Mouse (Mus musculus): ENCODE measurements around the gene Snrpn. TPM values are rescaled to one million over a fixed set of nuclear protein-coding genes. Genes with fewer than 3 reads are reported as not detected.
A peak's percentile ranks its signal among the peaks of the same experiment; 100 is the strongest.
"Not testable (repeated sequence)": the region's sequence is repeated elsewhere in the genome, so short reads cannot be mapped to it uniquely, and the experiment has no call there.

Snrpn gene
- polyA plus RNA-seq (2015; fragmentation: Nextera tagmentation; extraction: Ambion mirVana) = 956 and 1,064 TPM in 2 replicates

DNA sequence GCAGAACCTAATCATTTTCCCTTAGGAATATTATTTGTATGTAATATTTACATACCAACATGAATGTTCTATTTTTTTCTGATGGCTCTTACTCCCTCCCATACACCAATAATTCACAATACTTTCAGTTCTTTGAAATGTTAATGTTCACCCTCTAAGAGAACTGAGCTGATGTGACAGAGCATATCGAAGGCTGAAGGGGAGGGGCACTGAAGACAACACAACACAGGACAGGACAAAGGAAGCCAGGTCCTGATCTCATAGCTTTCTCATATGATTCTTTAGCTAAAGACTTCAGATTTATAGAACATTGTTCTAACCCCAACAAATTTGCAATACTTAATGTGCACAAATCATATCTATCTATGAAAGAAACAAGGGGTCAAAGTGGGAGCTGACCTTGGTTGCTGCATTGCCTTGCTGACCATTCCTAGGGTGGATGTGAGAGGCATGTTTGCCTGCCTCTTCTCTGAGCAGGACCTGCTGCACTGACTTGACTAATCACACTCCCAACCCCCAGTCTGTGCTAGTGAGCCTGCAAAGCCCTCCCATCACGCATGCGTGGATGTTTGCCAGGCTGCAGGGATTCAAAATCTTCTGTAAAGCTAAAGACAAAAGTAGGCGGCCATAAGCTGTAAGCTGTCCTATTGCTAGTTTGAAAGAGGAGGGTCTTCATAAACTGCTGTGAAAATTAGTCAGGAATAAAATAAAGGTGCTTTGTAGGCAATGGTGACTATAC, at the start of gene Snrpn:
Gene Snrpn, minus strand, starts transcription at position 478 of the 739 bp plus-strand sequence.
- 41% methylated on average over 4 of the region's 4 CpGs for WGBS
- Histone ChIP-seq H3K4me2 (ENCODE audit: low read length) (peak within 1 kb of the TSS; percentile 14; the same call in 1 of the 2 replicates), H3K36me3 (ENCODE audit: control insufficient read depth, insufficient read depth, low read length) (no peaks in the 10 kb centered on the region), H3K4me1 (ENCODE audit: control insufficient read depth, insufficient read depth, low read length) (no peaks in the 10 kb centered on the region), H3K27me3 (ENCODE audit: control insufficient read depth, insufficient read depth, low read depth, low read length) (no peaks in the 10 kb centered on the region), H3K9me3 (replicated peaks; ENCODE audit: control insufficient read depth, low read length, poor library complexity, severe bottlenecking) (no peaks in the 10 kb centered on the region), H3K9ac (ENCODE audit: low read depth, low read length) (no peak within 1 kb of the TSS), H3K4me3 (ENCODE audit: low read depth, low read length) (no peak within 1 kb of the TSS), H3K27ac (ENCODE audit: low read length) (peak within 1 kb of the TSS; percentile 66)
- ATAC-seq = peak; percentile 82

GRCm38 (mm10) chr7:60170250-60171185, 30.5 kb upstream of the Snrpn start:
- 45% methylated on average over 5 of the region's 5 CpGs for WGBS
- Histone ChIP-seq H3K9ac (ENCODE audit: low read depth, low read length) (0 out of 2 replicates have a peak overlapping the region, but pooled peaks have one; percentile 6), H3K9me3 (replicated peaks; ENCODE audit: control insufficient read depth, low read length, poor library complexity, severe bottlenecking) (0 out of 2 replicates have a peak, but pooled peaks cover 2% of the 10 kb centered on the region), H3K36me3 (ENCODE audit: control insufficient read depth, insufficient read depth, low read length) (no peaks in the 10 kb centered on the region), H3K27ac (ENCODE audit: low read length) (peak overlapping the region; percentile 78), H3K27me3 (ENCODE audit: control insufficient read depth, insufficient read depth, low read depth, low read length) (no peaks in the 10 kb centered on the region), H3K4me1 (ENCODE audit: control insufficient read depth, insufficient read depth, low read length) (no peaks in the 10 kb centered on the region), H3K4me3 (ENCODE audit: low read depth, low read length) (peak overlapping the region; percentile 21), H3K4me2 (ENCODE audit: low read length) (peak overlapping the region; percentile 43)
- ATAC-seq = peak; percentile 97

- no peak for ATAC-seq
These were observed 14.7 kb downstream of the Snrpn start for GRCm38 (mm10) chr7:60125332-60125731.

DNA sequence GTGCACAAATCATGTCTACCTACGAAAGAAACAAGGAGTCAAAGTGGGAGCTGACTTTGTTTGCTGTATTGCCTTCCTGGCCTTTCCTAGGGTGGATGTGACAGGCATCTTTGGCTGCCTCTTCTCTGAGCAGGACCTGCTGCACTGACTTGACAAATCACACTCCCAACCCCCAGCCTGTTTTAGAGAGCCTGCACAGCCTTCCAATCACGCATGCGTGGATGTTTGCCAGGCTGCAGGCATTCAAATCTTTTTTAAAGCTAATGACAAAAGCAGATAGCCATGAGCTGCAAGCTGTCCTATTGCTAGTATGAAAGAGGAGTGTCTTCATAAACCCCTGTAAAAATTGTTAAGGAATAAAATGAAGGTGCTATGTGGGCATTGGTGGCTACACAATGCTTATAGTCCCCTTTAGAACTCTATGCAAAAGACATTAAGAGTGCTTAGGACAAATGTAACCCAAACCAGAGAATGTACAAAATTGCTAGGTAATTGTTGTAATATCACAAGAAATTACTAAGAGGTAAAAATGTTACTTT, 16.9 kb downstream of the Snrpn start:
- H3K9ac ChIP-seq (ENCODE audit: low read depth, low read length); H3K4me3 ChIP-seq (ENCODE audit: low read depth, low read length); H3K36me3 ChIP-seq (ENCODE audit: control insufficient read depth, insufficient read depth, low read length); H3K4me2 ChIP-seq (ENCODE audit: low read length); H3K4me1 ChIP-seq (ENCODE audit: control insufficient read depth, insufficient read depth, low read length); H3K27me3 ChIP-seq (ENCODE audit: control insufficient read depth, insufficient read depth, low read depth, low read length); H3K9me3 ChIP-seq (replicated peaks; ENCODE audit: control insufficient read depth, low read length, poor library complexity, severe bottlenecking); H3K27ac ChIP-seq (ENCODE audit: low read length); ATAC-seq: not testable (repeated sequence)
- WGBS = 42% methylated on average over 3 of the region's 3 CpGs

More at GRCm38 (mm10) chr7:60125332-60125731, 14.7 kb downstream of the Snrpn start:
- Histone ChIP-seq H3K4me2 (ENCODE audit: low read length) (no peak overlapping the region), H3K27ac (ENCODE audit: low read length) (no peak overlapping the region), H3K4me1 (ENCODE audit: control insufficient read depth, insufficient read depth, low read length) (no peaks in the 10 kb centered on the region), H3K9me3 (replicated peaks; ENCODE audit: control insufficient read depth, low read length, poor library complexity, severe bottlenecking) (0 out of 2 replicates have a peak, but pooled peaks cover 4% of the 10 kb centered on the region), H3K27me3 (ENCODE audit: control insufficient read depth, insufficient read depth, low read depth, low read length) (no peaks in the 10 kb centered on the region), H3K36me3 (ENCODE audit: control insufficient read depth, insufficient read depth, low read length) (no peaks in the 10 kb centered on the region), H3K4me3 (ENCODE audit: low read depth, low read length) (no peak overlapping the region), H3K9ac (ENCODE audit: low read depth, low read length) (no peak overlapping the region)
- 76% methylated on average over 7 of the region's 7 CpGs for WGBS

GRCm38 (mm10) chr7:60122434-60123085, 17.5 kb downstream of the Snrpn start:
- Histone ChIP-seq H3K9me3 (replicated peaks; ENCODE audit: control insufficient read depth, low read length, poor library complexity, severe bottlenecking) (0 out of 2 replicates have a peak, but pooled peaks cover 4% of the 10 kb centered on the region), H3K9ac (ENCODE audit: low read depth, low read length) (no peak overlapping the region), H3K4me1 (ENCODE audit: control insufficient read depth, insufficient read depth, low read length) (no peaks in the 10 kb centered on the region), H3K4me2 (ENCODE audit: low read length) (no peak overlapping the region), H3K27me3 (ENCODE audit: control insufficient read depth, insufficient read depth, low read depth, low read length) (no peaks in the 10 kb centered on the region), H3K27ac (ENCODE audit: low read length) (no peak overlapping the region), H3K4me3 (ENCODE audit: low read depth, low read length) (no peak overlapping the region), H3K36me3 (ENCODE audit: control insufficient read depth, insufficient read depth, low read length) (no peaks in the 10 kb centered on the region)
- ATAC-seq = no peak
- 68% methylated on average over 2 of the region's 2 CpGs for WGBS

- Histone ChIP-seq H3K27me3 (ENCODE audit: control insufficient read depth, insufficient read depth, low read depth, low read length) (no peaks in the 10 kb centered on the region), H3K4me2 (ENCODE audit: low read length) (peak overlapping the region; percentile 23), H3K4me3 (ENCODE audit: low read depth, low read length) (no peak overlapping the region), H3K36me3 (ENCODE audit: control insufficient read depth, insufficient read depth, low read length) (no peaks in the 10 kb centered on the region), H3K4me1 (ENCODE audit: control insufficient read depth, insufficient read depth, low read length) (no peaks in the 10 kb centered on the region), H3K9me3 (replicated peaks; ENCODE audit: control insufficient read depth, low read length, poor library complexity, severe bottlenecking) (no peaks in the 10 kb centered on the region), H3K9ac (ENCODE audit: low read depth, low read length) (0 out of 2 replicates have a peak overlapping the region, but pooled peaks have one; percentile 41), H3K27ac (ENCODE audit: low read length) (peak overlapping the region; percentile 82)
- peak; percentile 94 for ATAC-seq
- WGBS = 29% methylated on average over 3 of the region's 3 CpGs
These were observed 42.7 kb downstream of the Snrpn start for GRCm38 (mm10) chr7:60097154-60097859.

DNA sequence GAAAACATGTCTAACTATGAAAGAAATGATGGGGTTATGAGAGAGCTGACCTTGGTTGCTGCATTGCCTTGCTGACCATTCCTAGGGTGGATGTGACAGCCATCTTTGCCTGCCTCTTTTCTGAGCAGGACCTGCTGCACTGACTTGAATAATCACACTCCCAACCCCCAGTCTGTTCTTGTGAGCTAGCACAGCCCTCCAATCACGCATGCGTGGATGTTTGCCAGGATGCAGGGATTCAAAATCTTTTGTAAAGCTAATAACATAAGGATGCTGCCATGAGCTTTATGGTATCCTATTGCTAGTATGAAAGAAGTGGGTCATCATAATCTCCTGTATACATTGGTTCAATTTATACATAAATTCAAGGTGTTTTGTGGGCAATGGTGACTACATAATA, 63.7 kb downstream of the Snrpn start:
- WGBS = 50% methylated on average over 2 of the region's 2 CpGs
- H3K36me3 ChIP-seq (ENCODE audit: control insufficient read depth, insufficient read depth, low read length) = no peaks in the 10 kb centered on the region
- H3K9ac ChIP-seq (ENCODE audit: low read depth, low read length) = no peak overlapping the region
- no peaks in the 10 kb centered on the region for H3K27me3 ChIP-seq (ENCODE audit: control insufficient read depth, insufficient read depth, low read depth, low read length)
- no peak overlapping the region for H3K27ac ChIP-seq (ENCODE audit: low read length)
- 0 out of 2 replicates have a peak, but pooled peaks cover 2% of the 10 kb centered on the region for H3K9me3 ChIP-seq (replicated peaks; ENCODE audit: control insufficient read depth, low read length, poor library complexity, severe bottlenecking)
- ATAC-seq = no peak
- H3K4me2 ChIP-seq (ENCODE audit: low read length) = no peak overlapping the region
- no peaks in the 10 kb centered on the region for H3K4me1 ChIP-seq (ENCODE audit: control insufficient read depth, insufficient read depth, low read length)
- H3K4me3 ChIP-seq (ENCODE audit: low read depth, low read length) = no peak overlapping the region

All from midbrain, embryonic 16.5 days (tissue).